In genomic region chr7:136920976-136921755, GRCm38 (mm10) we compare ENCODE assay signal across 26 mouse cellular contexts. TPM values are rescaled to one million over a fixed set of nuclear protein-coding genes. Genes with fewer than 3 reads are reported as not detected.
DNase-seq lines count a peak whose midpoint lies in the region; ATAC-seq and TF ChIP-seq lines count a peak whose summit lies in the region.
"Had no signal": no experiment of that assay in that cellular context is flagged by ENCODE, and none has a peak within 500 bp of the region (broad histone marks: within the 10 kb centered on the region; RNA-seq: fewer than 3 reads in every experiment).

No protein-coding gene starts in this region.

- 0 out of 2 replicates have a peak, but pooled peaks cover 8% of the 10 kb centered on the region for H3K27me3 ChIP-seq in heart, embryonic 12.5 days (replicated peaks)
- no peaks in the 10 kb centered on the region for H3K27me3 ChIP-seq in stomach, postnatal 0 days (ENCODE audit: control insufficient read depth, insufficient read depth, low read length)
- H3K27me3 ChIP-seq: embryonic facial prominence, embryonic 15.5 days; forebrain, embryonic 12.5 days; hindbrain, embryonic 12.5 days; hindbrain, embryonic 15.5 days had no signal

- intact Hi-C loops in left cerebral cortex, postnatal 4 days (cut with DNase I): no loop called here
- intact Hi-C loops in left cerebral cortex, postnatal 14 days (cut with DNase I): no loop called here

- no peaks in the 10 kb centered on the region for H3K36me3 ChIP-seq in heart, embryonic 12.5 days
- no peaks in the 10 kb centered on the region for H3K36me3 ChIP-seq in stomach, postnatal 0 days (ENCODE audit: control insufficient read depth, insufficient read depth, low read length)
- H3K36me3 ChIP-seq: embryonic facial prominence, embryonic 15.5 days; forebrain, embryonic 12.5 days; heart, embryonic 13.5 days; hindbrain, embryonic 12.5 days; hindbrain, embryonic 15.5 days had no signal

- no peaks in the 10 kb centered on the region for H3K9me3 ChIP-seq in heart, embryonic 12.5 days (replicated peaks)
- no peaks in the 10 kb centered on the region for H3K9me3 ChIP-seq in stomach, postnatal 0 days (ENCODE audit: control insufficient read depth, low read length)
- H3K9me3 ChIP-seq: embryonic facial prominence, embryonic 15.5 days; forebrain, embryonic 12.5 days; hindbrain, embryonic 12.5 days; hindbrain, embryonic 15.5 days had no signal

- TF ChIP-seq CTCF in stomach, postnatal 0 days (IDR thresholded peaks at IDR 0.05; ENCODE audit: low read depth): no peak

- H3K4me2 ChIP-seq in heart, embryonic 12.5 days: no peak overlapping the region
- no peak overlapping the region for H3K4me2 ChIP-seq in stomach, postnatal 0 days (replicated peaks; ENCODE audit: low read depth)
- H3K4me2 ChIP-seq: embryonic facial prominence, embryonic 15.5 days; forebrain, embryonic 12.5 days; heart, embryonic 13.5 days; hindbrain, embryonic 12.5 days; hindbrain, embryonic 15.5 days had no signal

- H3K4me1 ChIP-seq in heart, embryonic 12.5 days (replicated peaks): peaks cover 17% of the 10 kb centered on the region
- H3K4me1 ChIP-seq in stomach, postnatal 0 days (replicated peaks; ENCODE audit: control insufficient read depth, insufficient read depth): no peaks in the 10 kb centered on the region
- H3K4me1 ChIP-seq: forebrain, embryonic 12.5 days had no signal

- H3K27ac ChIP-seq in heart, embryonic 12.5 days (ENCODE audit: poor library complexity, severe bottlenecking): no peak overlapping the region
- no peak overlapping the region for H3K27ac ChIP-seq in stomach, postnatal 0 days (replicated peaks)
- H3K27ac ChIP-seq: embryonic facial prominence, embryonic 15.5 days; forebrain, embryonic 12.5 days; heart, embryonic 13.5 days; hindbrain, embryonic 12.5 days; hindbrain, embryonic 15.5 days had no signal

- H3K4me3 ChIP-seq in heart, embryonic 12.5 days: no peak overlapping the region
- H3K4me3 ChIP-seq in stomach, postnatal 0 days (ENCODE audit: low read depth, low read length): no peak overlapping the region
- H3K4me3 ChIP-seq: embryonic facial prominence, embryonic 15.5 days; forebrain, embryonic 12.5 days; heart, embryonic 13.5 days; hindbrain, embryonic 12.5 days; hindbrain, embryonic 15.5 days had no signal

- H3K9ac ChIP-seq in heart, embryonic 12.5 days: no peak overlapping the region
- H3K9ac ChIP-seq in stomach, postnatal 0 days (ENCODE audit: low read length): no peak overlapping the region
- H3K9ac ChIP-seq: embryonic facial prominence, embryonic 15.5 days; forebrain, embryonic 12.5 days; heart, embryonic 13.5 days; hindbrain, embryonic 12.5 days; hindbrain, embryonic 15.5 days had no signal

- peak; percentile 74 for DNase-seq in heart, adult 11 months
- DNase-seq in left cerebral cortex, postnatal 4 days: peak; percentile 8
- no peak for DNase-seq in left cerebral cortex, postnatal 14 days (ENCODE audit: low spot score in 2 of 2)
- peak; percentile 33 for DNase-seq in testis, postnatal 10 days (ENCODE audit: low spot score)
- no peak for DNase-seq in testis, postnatal 14 days (ENCODE audit: low spot score)
- DNase-seq in stomach, postnatal 0 days (ENCODE audit: low spot score): no peak
- DNase-seq: adrenal gland, adult 8-10 months; adrenal gland, postnatal 25 days; cerebellum, adult 11-12 months; cerebellum, adult 8-10 months; cerebellum, postnatal 10 days; cerebellum, postnatal 36 days; embryo, embryonic 11 days; gastrocnemius, postnatal 10 days; gastrocnemius, postnatal 36 days had no signal

- 86% methylated on average over 12 of the region's 12 CpGs for WGBS in heart, embryonic 12.5 days
- 88% methylated on average over 12 of the region's 12 CpGs for WGBS in stomach, postnatal 0 days

- no peak for ATAC-seq in heart, embryonic 12.5 days (ENCODE audit: insufficient number of reproducible peaks, low FRiP score)
- no peak for ATAC-seq in stomach, postnatal 0 days (ENCODE audit: low FRiP score, low TSS enrichment)
- ATAC-seq: activated CD4-positive, CD25-positive, alpha-beta regulatory T cell, adult 4 months; CD4-positive, CD25-positive, alpha-beta regulatory T cell, adult 4 months; forebrain, embryonic 16.5 days; intestine, embryonic 16.5 days had no signal

- TF ChIP-seq EP300 in stomach, postnatal 0 days (optimal IDR thresholded peaks at IDR 0.05): no peak

RNA-seq across cellular contexts. Expression of gene Mgmt, which starts 26.8 kb away (rescaled TPM):
- 3.9 and 4.0 TPM in 2 replicates for polyA plus RNA-seq in heart, embryonic 12.5 days (2016; fragmentation: Nextera tagmentation; extraction: Ambion mirVana)
- total RNA-seq in left cerebral cortex, postnatal 4 days (2021): under 1 TPM; 0.50 to 0.64 TPM
- total RNA-seq in left cerebral cortex, postnatal 14 days (2021): under 1 TPM; 0.51 to 0.59 TPM
- 5.5 TPM in 2 replicates for polyA plus RNA-seq in stomach, postnatal 0 days (2015; fragmentation: Nextera tagmentation; extraction: Ambion mirVana)
- total RNA-seq: MEL had no signal

Comparison
In these comparisons a context has a peak if more than half of its experiments do, and no peak if none do; other contexts are left out.
1. DNase-seq: peak in heart, adult 11 months (single experiment), left cerebral cortex, postnatal 4 days (single experiment) and testis, postnatal 10 days (single experiment); none in left cerebral cortex, postnatal 14 days (0 of 2), testis, postnatal 14 days (single experiment) and stomach, postnatal 0 days (single experiment).